Mouse (Mus musculus): ENCODE data around the gene Cd200.

- no peak for TF ChIP-seq CTCF (IDR thresholded peaks at IDR 0.05; ENCODE audit: low read depth)
- TF ChIP-seq EP300 (IDR thresholded peaks at IDR 0.05; ENCODE audit: low read depth), result no peak
Observed at GRCm38 (mm10) chr16:45332591-45332990, 76.3 kb downstream of the Cd200 start.
